Mouse (Mus musculus) forebrain, embryonic 14.5 days (tissue): ENCODE measurements at regions not wholly inside any gene's neighbourhood (a gene's known extent, or its start where the extent isn't known, plus 50 kb on each side); places are given as distances from the start of the nearest gene placed in this dataset.

Source experiments
- ATAC-seq: fragments of 200-750 bp; cut with Nextera tagmentation; 2 replicates; pipeline ENCODE4 v1.8.0; 2017; ENCODE audit warnings: mild to moderate bottlenecking, moderate library complexity
- DNase-seq: peaks from one replicate; pipeline ENCODE4 v3.0.0-alpha.2; 2015; ENCODE audit warnings: low spot score
- H3K27ac ChIP-seq: fragments of 300-500 bp; sonication (generic); 2 replicates; pipeline ENCODE4 v1.5.1; 2014; ENCODE audit warnings: low read depth, mild to moderate bottlenecking, control low read depth, low read length, moderate library complexity
- H3K27me3 ChIP-seq: fragments of 300-500 bp; sonication (generic); replicated peaks from 2 replicates; pipeline ENCODE4 v1.6.1; 2014; ENCODE audit warnings: low read length, control low read depth, mixed read lengths; ENCODE audit not compliant: control insufficient read depth, insufficient read depth
- H3K36me3 ChIP-seq: fragments of 300-500 bp; sonication (generic); 2 replicates; pipeline ENCODE4 v1.6.1; 2014; ENCODE audit warnings: low read length, control low read depth; ENCODE audit not compliant: control insufficient read depth, insufficient read depth
- H3K4me1 ChIP-seq: fragments of 300-500 bp; sonication (generic); 2 replicates; pipeline ENCODE4 v1.6.1; 2014; ENCODE audit warnings: antibody characterized with exemption, low read length, control low read depth; ENCODE audit not compliant: control insufficient read depth, insufficient read depth
- H3K4me2 ChIP-seq: fragments of 300-500 bp; sonication (generic); 2 replicates; pipeline ENCODE4 v1.6.1; 2014; ENCODE audit warnings: mild to moderate bottlenecking, control low read depth, low read length
- H3K4me3 ChIP-seq: fragments of 300-500 bp; sonication (generic); 2 replicates; pipeline ENCODE4 v1.5.1; 2014; ENCODE audit warnings: low read depth, low read length, control low read depth
- H3K9ac ChIP-seq: fragments of 300-500 bp; sonication (generic); 2 replicates; pipeline ENCODE4 v1.6.1; 2014; ENCODE audit warnings: mild to moderate bottlenecking, low read length, control low read depth, moderate library complexity
- H3K9me3 ChIP-seq: fragments of 300-500 bp; sonication (generic); replicated peaks from 2 replicates; pipeline ENCODE4 v1.6.1; 2016; ENCODE audit warnings: low read length, control low read depth, mixed read lengths; ENCODE audit not compliant: control insufficient read depth
- WGBS: fragments of 180-500 bp; shearing (Covaris S2); extraction: QIAGEN DNeasy Blood & Tissue Kit; methylation state at CpG from one replicate; pipeline ENCODE4 v1.1.7; 2014; 5-methylcytosine and 5-hydroxymethylcytosine counted together

- H3K27me3 ChIP-seq = no peaks in the 10 kb centered on the region
- H3K4me2 ChIP-seq = no peak overlapping the region
- no peak overlapping the region for H3K27ac ChIP-seq
- no peaks in the 10 kb centered on the region for H3K4me1 ChIP-seq
- no peak overlapping the region for H3K4me3 ChIP-seq
- DNase-seq (peak; percentile 16), ATAC-seq (no peak)
- no peak overlapping the region for H3K9ac ChIP-seq
- no peaks in the 10 kb centered on the region for H3K9me3 ChIP-seq
- WGBS = 35% methylated on average over 3 of the region's 3 CpGs
- no peaks in the 10 kb centered on the region for H3K36me3 ChIP-seq
Observed at GRCm38 (mm10) chrX:109354633-109355032, 158.1 kb downstream of the Gm6377 start.

- H3K9ac ChIP-seq = no peak overlapping the region
- no peak overlapping the region for H3K27ac ChIP-seq
- WGBS = 64% methylated on average over 3 of the region's 3 CpGs
- no peak overlapping the region for H3K4me3 ChIP-seq
- no peak overlapping the region for H3K4me2 ChIP-seq
- no peaks in the 10 kb centered on the region for H3K9me3 ChIP-seq
- H3K4me1 ChIP-seq = no peaks in the 10 kb centered on the region
- ATAC-seq (no peak), DNase-seq (peak; percentile 17)
- no peaks in the 10 kb centered on the region for H3K36me3 ChIP-seq
- H3K27me3 ChIP-seq = no peaks in the 10 kb centered on the region
Observed at GRCm38 (mm10) chrX:109392908-109393307, 196.4 kb downstream of the Gm6377 start.

GRCm38 (mm10) chrX:109442932-109443331 lies 246.4 kb downstream of the Gm6377 start:
- ATAC-seq (no peak), DNase-seq (no peak)
- no peaks in the 10 kb centered on the region for H3K36me3 ChIP-seq
- H3K27ac ChIP-seq = no peak overlapping the region
- no peak overlapping the region for H3K4me2 ChIP-seq
- H3K9ac ChIP-seq = no peak overlapping the region
- no peaks in the 10 kb centered on the region for H3K4me1 ChIP-seq
- H3K9me3 ChIP-seq = no peaks in the 10 kb centered on the region
- no peaks in the 10 kb centered on the region for H3K27me3 ChIP-seq
- H3K4me3 ChIP-seq = no peak overlapping the region
